Mouse (Mus musculus) lung, postnatal 10 days (tissue): ENCODE measurements around the gene C130050O18Rik.

Source experiments
- DNase-seq: peaks from one replicate; pipeline ENCODE4 v3.0.0; 2021

C130050O18Rik gene

GRCm38 (mm10) chr5:139404801-139405401 lies at the start of gene C130050O18Rik:
Gene C130050O18Rik, plus strand, starts transcription at chr5:139405280.
- no peak for DNase-seq

GRCm38 (mm10) chr5:139358653-139359052 lies 46.4 kb upstream of the C130050O18Rik start:
- peak; percentile 68 for DNase-seq

- DNase-seq, result no peak
These were observed 45.8 kb upstream of the C130050O18Rik start for GRCm38 (mm10) chr5:139359244-139359643.

GRCm38 (mm10) chr5:139363858-139364257 lies 41.2 kb upstream of the C130050O18Rik start:
- DNase-seq, result peak; percentile 50

- DNase-seq, result peak; percentile 95
These were observed 40.7 kb upstream of the C130050O18Rik start for GRCm38 (mm10) chr5:139364260-139364910.

GRCm38 (mm10) chr5:139364911-139365571 lies 40.0 kb upstream of the C130050O18Rik start:
- DNase-seq, result peak; percentile 89

- DNase-seq, result no peak
These were observed 39.3 kb upstream of the C130050O18Rik start for GRCm38 (mm10) chr5:139365827-139366226.

GRCm38 (mm10) chr5:139366484-139366883 lies 38.6 kb upstream of the C130050O18Rik start:
- DNase-seq, result no peak

GRCm38 (mm10) chr5:139367884-139368458 lies 37.1 kb upstream of the C130050O18Rik start:
- no peak for DNase-seq

- DNase-seq, result no peak
These were observed 36.3 kb upstream of the C130050O18Rik start for GRCm38 (mm10) chr5:139368638-139369320.

GRCm38 (mm10) chr5:139370336-139370735 lies 34.7 kb upstream of the C130050O18Rik start:
- DNase-seq, result no peak

GRCm38 (mm10) chr5:139371118-139371517 lies 34.0 kb upstream of the C130050O18Rik start:
- DNase-seq, result no peak

- DNase-seq, result peak; percentile 97
These were observed 33.3 kb upstream of the C130050O18Rik start for GRCm38 (mm10) chr5:139371631-139372401.

GRCm38 (mm10) chr5:139373126-139373525 lies 32.0 kb upstream of the C130050O18Rik start:
- DNase-seq, result no peak

- DNase-seq, result no peak
These were observed 31.1 kb upstream of the C130050O18Rik start for GRCm38 (mm10) chr5:139373889-139374444.

GRCm38 (mm10) chr5:139374841-139375240 lies 30.2 kb upstream of the C130050O18Rik start:
- no peak for DNase-seq

GRCm38 (mm10) chr5:139377468-139378270 lies 27.4 kb upstream of the C130050O18Rik start, which contains the start of gene Gpr146:
Gene Gpr146, plus strand, starts transcription at chr5:139377697.
- DNase-seq, result peak; percentile 89

- DNase-seq, result no peak
These were observed 26.9 kb upstream of the C130050O18Rik start for GRCm38 (mm10) chr5:139378271-139378556.

GRCm38 (mm10) chr5:139378986-139379629 lies 26.0 kb upstream of the C130050O18Rik start:
- peak; percentile 95 for DNase-seq

- no peak for DNase-seq
These were observed 25.2 kb upstream of the C130050O18Rik start for GRCm38 (mm10) chr5:139379771-139380384.
